Mouse (Mus musculus) spleen, postnatal 36 days (tissue): ENCODE results near the gene Cntnap2.

ENCODE experiments used
- DNase-seq, 2 experiments: peaks; one replicate each; pipeline ENCODE4 v3.0.0; 2022; ENCODE audit warnings: low spot score in 2 of 2, mixed read lengths in 1 of 2

The Cntnap2 gene

GRCm38 (mm10) chr6:46675081-46675480 is 1615.9 kb downstream of the Cntnap2 start:
- DNase-seq = no peak

- DNase-seq = no peak
Observed at GRCm38 (mm10) chr6:46675621-46676020, 1616.5 kb downstream of the Cntnap2 start.

- DNase-seq = no peak
Observed at GRCm38 (mm10) chr6:46696187-46696586, 1637.0 kb downstream of the Cntnap2 start.

- no peak for DNase-seq
Observed at GRCm38 (mm10) chr6:46699343-46699742, 1640.2 kb downstream of the Cntnap2 start.

- no peak for DNase-seq
Observed at GRCm38 (mm10) chr6:46704293-46705170, 1645.4 kb downstream of the Cntnap2 start.

GRCm38 (mm10) chr6:46705926-46706325 is 1646.8 kb downstream of the Cntnap2 start:
- DNase-seq = no peak

- no peak for DNase-seq
Observed at GRCm38 (mm10) chr6:46716576-46716975, 1657.4 kb downstream of the Cntnap2 start.

GRCm38 (mm10) chr6:46733794-46734193 is 1674.6 kb downstream of the Cntnap2 start:
- no peak for DNase-seq

GRCm38 (mm10) chr6:46748448-46748847 is 1689.3 kb downstream of the Cntnap2 start:
- no peak for DNase-seq

GRCm38 (mm10) chr6:46763481-46763880 is 1704.3 kb downstream of the Cntnap2 start:
- no peak for DNase-seq

- no peak for DNase-seq
Observed at GRCm38 (mm10) chr6:46774529-46774928, 1715.4 kb downstream of the Cntnap2 start.

- DNase-seq = no peak
Observed at GRCm38 (mm10) chr6:46802264-46803110, 1743.3 kb downstream of the Cntnap2 start.

- no peak for DNase-seq
Observed at GRCm38 (mm10) chr6:46856635-46857034, 1797.5 kb downstream of the Cntnap2 start.

- DNase-seq = no peak
Observed at GRCm38 (mm10) chr6:46861076-46861475, 1801.9 kb downstream of the Cntnap2 start.

GRCm38 (mm10) chr6:46866317-46866716 is 1807.2 kb downstream of the Cntnap2 start:
- DNase-seq = no peak

- DNase-seq = no peak
Observed at GRCm38 (mm10) chr6:46886230-46886629, 1827.1 kb downstream of the Cntnap2 start.

- no peak for DNase-seq
Observed at GRCm38 (mm10) chr6:46909167-46909566, 1850.0 kb downstream of the Cntnap2 start.

- DNase-seq = no peak
Observed at GRCm38 (mm10) chr6:46918701-46919274, 1859.6 kb downstream of the Cntnap2 start.

- DNase-seq = no peak
Observed at GRCm38 (mm10) chr6:46919973-46920372, 1860.8 kb downstream of the Cntnap2 start.

GRCm38 (mm10) chr6:46924709-46925108 is 1865.6 kb downstream of the Cntnap2 start:
- no peak for DNase-seq

GRCm38 (mm10) chr6:46945703-46946102 is 1886.5 kb downstream of the Cntnap2 start:
- no peak for DNase-seq

- DNase-seq = no peak
Observed at GRCm38 (mm10) chr6:46961022-46961686, 1902.0 kb downstream of the Cntnap2 start.
